30 mouse cellular contexts compared by ENCODE assay signal in genomic region chr1:171955071-171955470, GRCm38 (mm10). TPM values are rescaled to one million over a fixed set of nuclear protein-coding genes. Genes with fewer than 3 reads are reported as not detected.
A peak's percentile ranks its signal among the peaks of the same experiment; 100 is the strongest.
DNase-seq lines count a peak whose midpoint lies in the region; ATAC-seq lines count a peak whose summit lies in the region.
"Had no signal": no experiment of that assay in that cellular context is flagged by ENCODE, and none has a peak within 500 bp of the region (broad histone marks: within the 10 kb centered on the region; RNA-seq: fewer than 3 reads in every experiment).

No protein-coding gene starts in this region.

- peak; percentile 74 to 81 for DNase-seq in spleen, postnatal 36 days (ENCODE audit: low spot score in 2 of 2)
- no peak for DNase-seq in spleen, postnatal 14 days (ENCODE audit: low spot score in 2 of 2)
- peak; percentile 68 for DNase-seq in MEL-GATA-1-ER (ENCODE audit: extremely low read depth, low read depth)
- DNase-seq in urinary bladder, postnatal 4 days (ENCODE audit: low spot score in 2 of 2) = no peak
- no peak for DNase-seq in kidney, postnatal 25 days
- DNase-seq: adrenal gland, adult 8-10 months; cerebellum, adult 11-12 months; cerebellum, postnatal 14 days; gastrocnemius, postnatal 25 days; kidney, adult 11 months; liver had no signal

- peak; percentile 50 for ATAC-seq in CD4-positive, CD25-positive, alpha-beta regulatory T cell, adult 4 months
- peak; percentile 78 for ATAC-seq in neutrophil, adult 5-6 weeks (ENCODE audit: extremely low read depth, insufficient number of reproducible peaks, low FRiP score, poor library complexity, severe bottlenecking)
- ATAC-seq: activated CD4-positive, CD25-positive, alpha-beta regulatory T cell, adult 4 months; hindbrain, embryonic 16.5 days had no signal

RNA-seq across cellular contexts. Expression of gene Slamf6, which starts 37.8 kb away (rescaled TPM):
- polyA plus RNA-seq in CD4-positive, CD25-positive, alpha-beta regulatory T cell, adult 4 months (2017; shearing (Covaris generic)) = 100 to 1,000 TPM; 266 to 302 TPM
- total RNA-seq in neutrophil, adult 5-6 weeks (2017) = 97.7 and 98.0 TPM in 2 replicates
- total RNA-seq: gastrocnemius, postnatal 25 days; layer of hippocampus, adult 18-20 months; layer of hippocampus, postnatal 25 days; midbrain, postnatal 0 days had no signal
- polyA plus RNA-seq: forebrain, embryonic 11.5 days; hindbrain, embryonic 10.5 days; hindbrain, embryonic 16.5 days; limb, embryonic 10.5 days; midbrain, embryonic 10.5 days; neural tube, embryonic 14.5 days; stomach, embryonic 14.5 days had no signal

RNA-seq across cellular contexts. Expression of gene Gm10521, which starts 59.6 kb away (rescaled TPM):
- 1 to 10 TPM; 1.6 to 2.5 TPM for polyA plus RNA-seq in CD4-positive, CD25-positive, alpha-beta regulatory T cell, adult 4 months (2017; shearing (Covaris generic))
- 46.8 and 52.7 TPM in 2 replicates for total RNA-seq in neutrophil, adult 5-6 weeks (2017)
- total RNA-seq: ES-E14; gastrocnemius, postnatal 25 days; layer of hippocampus, adult 18-20 months; midbrain, postnatal 0 days had no signal
- polyA plus RNA-seq: embryonic facial prominence, embryonic 12.5 days; forebrain, embryonic 11.5 days; heart, embryonic 16.5 days; hindbrain, embryonic 10.5 days; hindbrain, embryonic 16.5 days; kidney, embryonic 16.5 days; limb, embryonic 10.5 days; liver, embryonic 15.5 days; lung, embryonic 15.5 days; midbrain, embryonic 10.5 days; midbrain, postnatal 0 days; neural tube, embryonic 14.5 days; stomach, embryonic 14.5 days had no signal

Comparison
In these comparisons a context has a peak if more than half of its experiments do, and no peak if none do; other contexts are left out.
1. DNase-seq: peak in spleen, postnatal 36 days (2 of 2) and MEL-GATA-1-ER (single experiment); none in spleen, postnatal 14 days (0 of 2), urinary bladder, postnatal 4 days (0 of 2) and kidney, postnatal 25 days (0 of 2).